Mouse (Mus musculus) T-cell, adult 2 months (primary cell): ENCODE data around the gene Arhgef17.

Experiments used
- DNase-seq: peaks from one replicate; pipeline ENCODE4 v3.0.0; 2022; ENCODE audit warnings: low spot score

Arhgef17 gene

GRCm38 (mm10) chr7:100911791-100912190 is 20.1 kb downstream of the Arhgef17 start:
- DNase-seq: no peak

- no peak for DNase-seq
Measured at GRCm38 (mm10) chr7:100911246-100911770, 20.6 kb downstream of the Arhgef17 start.

- no peak for DNase-seq
Measured at GRCm38 (mm10) chr7:100908567-100908966, 23.3 kb downstream of the Arhgef17 start.

GRCm38 (mm10) chr7:100908061-100908460 is 23.8 kb downstream of the Arhgef17 start:
- DNase-seq: no peak

- DNase-seq: peak; percentile 71
Measured at GRCm38 (mm10) chr7:100907231-100907630, 24.7 kb downstream of the Arhgef17 start.

- DNase-seq: no peak
Measured at GRCm38 (mm10) chr7:100906029-100906789, 25.7 kb downstream of the Arhgef17 start.

DNA sequence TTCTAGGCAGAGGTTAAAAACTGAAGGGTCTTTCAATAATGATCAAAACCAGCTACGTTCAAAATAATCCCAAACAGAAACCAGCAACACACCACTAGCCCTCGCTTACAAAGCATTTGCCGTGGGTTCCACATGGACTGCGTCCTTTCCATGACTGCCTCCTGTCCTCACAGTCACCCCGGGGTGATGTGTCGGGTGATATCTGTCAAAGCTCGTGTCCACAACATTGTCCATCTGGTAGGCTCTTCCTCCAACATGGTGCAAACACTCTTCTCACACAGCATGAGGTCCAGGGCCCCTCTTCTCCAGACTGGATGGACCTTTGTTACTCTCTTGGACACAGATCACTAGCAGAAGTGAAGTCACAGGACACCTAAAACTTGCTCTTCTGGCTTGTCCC is 26.9 kb downstream of the Arhgef17 start:
- no peak for DNase-seq

GRCm38 (mm10) chr7:100904612-100905011 is 27.3 kb downstream of the Arhgef17 start:
- no peak for DNase-seq

- DNase-seq: no peak
Measured at GRCm38 (mm10) chr7:100902451-100903137, 29.3 kb downstream of the Arhgef17 start.

DNA sequence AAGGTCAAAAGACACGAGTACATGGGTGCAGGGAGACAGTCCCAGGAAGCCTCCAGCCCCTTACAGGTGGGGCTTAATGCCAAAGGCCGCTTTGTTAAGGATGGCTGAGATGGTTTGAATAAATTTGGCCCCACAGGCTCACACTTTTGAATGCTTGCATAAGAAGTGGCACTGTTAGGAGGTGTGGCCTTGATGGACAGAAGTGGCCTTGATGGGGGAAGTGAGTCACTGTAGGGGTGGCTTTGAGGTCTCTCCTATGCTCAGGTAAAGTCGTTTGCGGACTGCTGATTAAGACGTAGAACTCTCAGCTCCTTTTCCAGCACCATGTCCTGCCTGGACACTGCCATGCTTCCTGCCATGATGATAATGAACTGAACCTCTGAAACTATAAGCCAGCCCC is 34.1 kb downstream of the Arhgef17 start:
- DNase-seq: no peak

- DNase-seq: no peak
Measured at GRCm38 (mm10) chr7:100894833-100895226, 37.1 kb downstream of the Arhgef17 start.

GRCm38 (mm10) chr7:100894057-100894832 is 37.7 kb downstream of the Arhgef17 start:
- DNase-seq: peak; percentile 25

GRCm38 (mm10) chr7:100893249-100894056 is 38.5 kb downstream of the Arhgef17 start:
- no peak for DNase-seq

DNA sequence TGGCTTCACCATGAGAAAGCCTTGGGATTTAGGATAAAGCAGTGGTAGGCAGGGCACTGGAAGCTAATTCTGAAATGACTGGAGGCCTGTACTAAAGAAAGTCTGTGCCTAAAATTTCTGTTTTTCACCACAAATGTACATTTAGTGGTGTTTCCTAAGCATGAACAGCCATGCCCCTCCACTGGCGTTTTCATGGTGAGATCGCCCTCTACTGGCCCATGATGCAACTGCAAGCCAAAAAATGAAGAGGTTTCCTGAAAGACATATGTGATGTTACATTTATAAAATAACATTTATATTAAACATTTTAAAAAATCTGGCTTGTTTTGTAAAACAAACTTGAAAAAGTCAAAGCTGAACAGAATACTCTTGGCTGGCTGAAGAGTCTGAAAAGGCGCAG is 45.4 kb downstream of the Arhgef17 start:
- peak; percentile 44 for DNase-seq

DNA sequence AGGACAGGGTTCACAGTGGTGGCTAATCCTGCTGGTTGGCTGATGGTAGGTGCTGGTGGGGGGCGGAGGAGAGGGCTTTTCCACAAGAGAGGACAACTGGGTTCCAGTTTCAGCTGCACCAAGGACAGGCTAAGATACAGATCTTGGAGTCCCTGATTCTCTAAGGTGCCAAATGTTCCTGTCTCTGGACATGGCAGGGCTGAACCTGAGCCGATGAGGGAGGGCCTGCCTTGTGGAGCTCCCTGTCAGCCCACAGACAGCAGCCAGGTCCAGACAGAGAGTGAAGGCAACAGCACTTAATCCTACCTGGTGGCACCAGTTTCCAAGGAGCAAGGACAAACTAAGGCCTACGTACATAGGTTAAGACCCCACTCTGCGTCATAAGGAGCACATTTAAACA is 47.4 kb downstream of the Arhgef17 start:
- DNase-seq: no peak

- no peak for DNase-seq
Measured at GRCm38 (mm10) chr7:100881950-100882349, 50.0 kb downstream of the Arhgef17 start.

- DNase-seq: no peak
Measured at GRCm38 (mm10) chr7:100881531-100881930, 50.4 kb downstream of the Arhgef17 start.

- DNase-seq: peak; percentile 52
Measured at GRCm38 (mm10) chr7:100879595-100879994, 52.3 kb downstream of the Arhgef17 start.

GRCm38 (mm10) chr7:100876771-100877170 is 55.1 kb downstream of the Arhgef17 start:
- no peak for DNase-seq

DNA sequence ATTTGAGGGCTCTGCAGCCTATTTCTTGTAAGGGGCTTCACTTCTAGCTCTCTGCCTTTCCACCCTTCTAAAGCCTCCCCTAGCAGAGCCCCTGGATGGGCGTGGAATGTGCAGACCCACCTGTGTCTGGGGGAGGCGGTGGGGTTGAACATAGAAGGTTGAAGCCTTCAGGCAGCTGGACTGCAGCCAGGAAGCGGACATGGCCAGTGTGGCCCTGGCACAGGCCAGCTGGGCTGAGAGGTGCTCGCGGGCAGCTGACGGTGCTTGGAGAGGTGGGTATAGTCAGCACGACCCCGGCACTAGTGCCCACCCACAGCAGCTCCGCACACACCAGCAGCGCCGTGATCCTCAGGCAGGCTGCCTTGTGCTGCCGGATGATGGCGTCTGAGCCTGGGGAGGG is 55.6 kb downstream of the Arhgef17 start:
- no peak for DNase-seq

- DNase-seq: no peak
Measured at GRCm38 (mm10) chr7:100875822-100876221, 56.1 kb downstream of the Arhgef17 start.

DNA sequence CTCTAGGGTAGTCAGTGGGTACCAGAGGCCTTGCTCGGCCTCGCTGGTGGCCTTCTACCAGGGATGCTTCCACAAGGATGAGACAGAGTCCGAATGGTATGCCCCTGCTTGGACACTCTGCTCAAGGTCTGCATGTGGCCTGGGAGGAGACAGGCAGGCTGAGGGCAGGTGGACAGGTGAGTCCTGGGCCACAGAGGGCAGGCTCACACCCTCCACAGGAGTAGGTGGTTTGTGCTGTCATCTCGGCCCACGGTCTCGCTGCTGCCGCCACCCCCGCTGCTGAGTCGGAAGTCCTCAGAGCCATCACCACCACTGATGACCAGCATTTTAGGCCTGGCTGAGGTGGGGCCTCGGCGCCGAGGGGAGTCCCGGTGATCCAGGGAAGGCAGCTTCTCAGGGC is 58.7 kb downstream of the Arhgef17 start:
- no peak for DNase-seq
